Mouse (Mus musculus) left cerebral cortex, adult 2 months (tissue): ENCODE data around the gene Htra2. TPM values are rescaled to one million over a fixed set of nuclear protein-coding genes. Genes with fewer than 3 reads are reported as not detected.

Experiments
- DNase-seq, 2 experiments: peaks; one replicate each; pipeline ENCODE4 v3.0.0; 2021 to 2022; ENCODE audit warnings: low spot score in 2 of 2, mixed read lengths in 1 of 2; ENCODE audit errors: extremely low spot score in 1 of 2
- H3K27ac ChIP-seq: fragments of 200-600 bp; 2 replicates; pipeline ENCODE4 v1.8.1; 2022
- H3K4me3 ChIP-seq: fragments of 200-600 bp; 2 replicates; pipeline ENCODE4 v1.8.1; 2022
- CTCF ChIP-seq: fragments of 200-600 bp; IDR thresholded peaks from 2 replicates; pipeline ENCODE4 v1.8.1; 2022; ENCODE audit warnings: antibody characterized with exemption, mild to moderate bottlenecking, moderate library complexity
- intact Hi-C: fragments of 180-260 bp; cut with DNase I; formaldehyde crosslinking; loops from one replicate; pipeline ENCODE4 v1.15.1; 2025
- long read RNA-seq, 2 experiments: library from polyadenylated mRNA; stranded (forward); transcript quantifications; one replicate each; pipeline ENCODE4 v2.0.0; 2021; ENCODE audit warnings: borderline mapping rate in 2 of 2
- total RNA-seq, 2 experiments: library from RNA; stranded (reverse); gene quantifications; 2 replicates each; pipeline ENCODE4 v1.2.3; 2021

Htra2 gene
- total RNA-seq = 10 to 100 TPM; 42.2 to 47.0 TPM
- long read RNA-seq, experiment 1, transcript Htra2-204 (7 exons, 1,605 nt) = minor isoform, 6 of 46 reads
- long read RNA-seq, experiment 1, transcript Htra2-201 (8 exons, 1,725 nt) = major isoform, 26 of 46 reads
- long read RNA-seq, experiment 1, partial matches to known transcripts = 2 of 46 reads
- long read RNA-seq, experiment 1, other reads (novel, unspliced or antisense) = 10 of 46 reads
- long read RNA-seq, experiment 2, transcript Htra2-201 (8 exons, 1,725 nt) = major isoform, 12 of 27 reads
- long read RNA-seq, experiment 2, partial matches to known transcripts = 3 of 27 reads
- long read RNA-seq, experiment 2, other reads (novel, unspliced or antisense) = 10 of 27 reads

DNA sequence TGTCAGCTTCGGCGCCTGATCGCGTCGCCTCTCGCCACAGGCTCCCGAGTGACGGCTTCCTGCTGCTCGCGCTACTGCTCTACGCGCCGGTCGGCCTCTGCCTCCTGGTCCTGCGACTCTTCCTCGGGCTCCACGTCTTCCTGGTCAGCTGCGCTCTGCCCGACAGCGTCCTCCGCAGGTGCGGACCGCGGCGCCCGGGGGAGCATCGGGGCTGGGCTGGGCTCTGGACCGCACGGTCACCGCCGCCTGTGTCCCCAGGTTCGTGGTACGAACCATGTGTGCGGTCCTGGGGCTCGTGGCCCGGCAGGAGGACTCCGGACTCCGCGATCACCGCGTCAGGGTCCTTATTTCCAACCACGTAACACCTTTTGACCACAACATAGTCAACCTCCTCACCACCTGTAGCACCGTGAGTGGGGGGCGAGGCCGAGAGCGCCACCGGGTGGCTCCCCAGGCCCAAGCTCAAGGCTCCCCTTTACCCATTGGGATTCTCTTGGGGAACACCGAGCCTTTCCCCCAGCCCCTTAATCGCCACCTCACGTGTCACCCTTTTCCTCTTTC lies at the start of gene Htra2:
Gene Htra2, minus strand, starts transcription at position 403 of the 561 bp plus-strand sequence.
- intact Hi-C loops = loop anchor here (1.0 to 2.0 kb wide), 4 partner anchors 23 to 146 kb away; partner anchors contain the start of genes Ccdc142 and Gm42688
- TF ChIP-seq CTCF = peak; percentile 37
- H3K27ac ChIP-seq = peak within 1 kb of the TSS; percentile 84
- DNase-seq = peak in 1 of 2 experiments; percentile 56
- peak within 1 kb of the TSS; percentile 99 for H3K4me3 ChIP-seq

DNA sequence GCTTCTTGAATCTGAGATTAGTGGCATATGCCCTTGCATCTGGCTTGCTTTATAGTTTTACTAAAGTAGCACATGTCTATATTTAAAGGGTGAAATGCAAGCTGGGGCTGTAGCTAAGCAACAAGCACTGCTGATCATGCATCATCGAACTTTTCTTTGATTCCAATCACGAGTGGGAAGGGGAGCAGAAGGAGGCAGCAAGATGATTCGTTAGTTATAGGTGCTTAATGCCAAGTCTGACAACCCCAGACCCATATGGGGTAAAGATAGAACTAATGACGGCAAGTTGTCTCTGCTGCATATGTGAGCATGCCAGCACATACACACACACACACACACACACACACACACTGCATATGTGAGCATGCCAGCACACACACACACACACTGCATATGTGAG lies 49.1 kb upstream of the Htra2 start:
- TF ChIP-seq CTCF = no peak
- H3K27ac ChIP-seq = no peak overlapping the region
- H3K4me3 ChIP-seq = no peak overlapping the region
- intact Hi-C loops = no loop called here
- DNase-seq = no peak

DNA sequence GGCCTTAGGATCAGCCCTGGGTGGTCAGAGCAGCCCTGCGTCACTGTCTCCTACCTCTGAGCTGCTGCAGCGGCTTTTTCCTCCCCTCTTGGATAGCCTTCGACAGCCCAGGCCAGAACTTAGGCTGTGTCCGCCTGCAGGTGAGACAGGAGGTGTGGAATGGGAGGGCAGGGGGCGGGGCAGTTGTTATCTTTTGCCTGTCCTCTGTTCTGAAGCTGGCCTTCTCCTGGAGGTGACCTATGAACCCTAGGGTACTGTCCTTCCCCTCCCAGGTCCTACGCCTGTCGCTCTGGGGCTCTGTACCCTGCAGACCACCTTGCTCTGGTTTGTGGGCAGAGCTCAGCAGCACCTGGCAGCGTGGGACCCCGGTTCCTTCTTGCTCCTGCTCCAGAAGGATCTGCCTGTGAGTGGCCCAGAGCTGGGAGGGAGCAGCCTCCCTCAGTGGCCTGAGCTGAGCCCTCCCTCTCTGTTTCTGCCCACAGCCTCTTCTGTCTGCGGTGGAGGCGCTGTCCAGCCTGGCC lies 48.1 kb upstream of the Htra2 start:
- Histone ChIP-seq H3K27ac (peak overlapping the region; percentile 40; the same call in 1 of the 2 replicates), H3K4me3 (peak overlapping the region; percentile 72)
- intact Hi-C loops = no loop called here
- no peak for TF ChIP-seq CTCF
- no peak for DNase-seq

DNA sequence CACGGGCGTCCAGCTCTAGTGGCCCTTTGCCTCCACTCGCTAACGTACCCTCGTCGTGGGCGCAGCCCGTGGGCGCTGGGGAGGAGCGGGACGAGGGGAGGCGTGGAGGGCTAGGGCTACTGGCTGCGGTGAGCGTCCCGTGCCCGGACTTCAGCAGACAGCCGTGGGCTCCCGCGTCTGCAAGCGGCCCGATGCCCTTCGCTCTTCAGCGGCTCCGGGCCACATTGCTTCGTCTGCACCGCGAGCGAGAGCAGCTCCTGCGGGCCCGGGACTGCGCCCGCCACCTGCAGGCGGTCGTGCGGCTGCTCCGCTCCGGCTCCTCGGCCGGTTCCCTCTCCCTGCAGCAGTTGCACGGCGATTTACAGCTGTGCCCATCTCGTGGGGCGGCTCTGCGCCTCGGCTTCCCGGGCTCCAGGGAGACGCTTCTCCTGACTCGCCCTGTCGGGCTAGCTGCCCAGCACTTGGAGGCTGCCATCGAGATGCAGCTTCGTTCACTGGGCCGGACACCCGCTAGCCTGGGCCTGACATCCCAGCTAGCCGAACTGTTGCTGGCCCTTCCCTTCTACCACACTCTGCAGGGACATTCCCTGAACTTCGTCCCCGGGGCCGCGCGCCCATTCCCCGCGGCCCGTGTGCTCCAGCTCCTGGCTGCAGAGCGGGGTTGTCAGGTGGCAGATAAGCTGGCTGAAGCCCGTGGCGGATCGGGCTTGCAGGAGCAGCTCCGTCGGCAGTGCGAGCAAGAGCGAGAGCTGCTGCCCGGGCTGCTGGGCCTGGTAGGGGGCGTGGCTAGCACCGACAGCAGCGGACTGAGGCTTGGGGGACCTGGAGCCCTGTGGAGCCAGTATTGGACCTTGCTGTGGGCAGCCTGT lies 46.8 kb upstream of the Htra2 start:
- H3K27ac ChIP-seq = peak overlapping the region; percentile 90
- peak; percentile 62 to 64 for DNase-seq
- intact Hi-C loops = loop anchor here (1.0 to 2.0 kb wide), 3 partner anchors 23 to 106 kb away; partner anchors contain the start of gene Aup1
- TF ChIP-seq CTCF = peak; percentile 51
- peak overlapping the region; percentile 72 for H3K4me3 ChIP-seq

GRCm38 (mm10) chr6:83101316-83101687 lies 46.2 kb upstream of the Htra2 start, which contains the start of the genes Ccdc142 and Gm42688:
Ccdc142 (plus strand) TSS chr6:83101601.
Gm42688 (plus strand) TSS chr6:83101617.
- intact Hi-C loops = loop anchor here (1.0 to 2.0 kb wide), 3 partner anchors 23 to 105 kb away; partner anchors contain the start of gene Aup1
- Histone ChIP-seq H3K4me3 (peak within 1 kb of the TSS; percentile 72), H3K27ac (peak within 1 kb of the TSS; percentile 90)
- TF ChIP-seq CTCF = peak; percentile 49
- DNase-seq = peak; percentile 80 to 86

DNA sequence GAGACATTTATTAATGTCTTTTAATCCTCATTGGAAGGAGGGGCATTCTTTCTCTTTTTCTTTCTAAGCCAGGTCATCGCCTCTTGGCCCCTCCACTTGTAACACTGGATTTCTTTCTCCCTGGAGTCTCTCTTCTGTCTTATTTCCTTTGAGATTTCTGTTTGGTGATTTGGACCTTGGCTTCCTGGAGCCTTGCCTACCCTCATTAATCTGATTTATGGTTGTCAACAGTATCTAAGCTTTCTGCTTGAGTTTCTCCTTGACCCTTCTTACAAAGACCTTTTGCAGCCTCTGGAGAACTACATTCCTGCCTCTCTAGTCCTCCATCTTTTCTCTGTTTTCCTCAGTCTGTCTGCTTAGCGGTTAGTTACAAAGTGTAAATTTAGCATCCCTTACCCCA lies 43.3 kb upstream of the Htra2 start:
- Histone ChIP-seq H3K4me3 (no peak overlapping the region), H3K27ac (no peak overlapping the region)
- no peak for TF ChIP-seq CTCF
- DNase-seq = no peak
- intact Hi-C loops = no loop called here

DNA sequence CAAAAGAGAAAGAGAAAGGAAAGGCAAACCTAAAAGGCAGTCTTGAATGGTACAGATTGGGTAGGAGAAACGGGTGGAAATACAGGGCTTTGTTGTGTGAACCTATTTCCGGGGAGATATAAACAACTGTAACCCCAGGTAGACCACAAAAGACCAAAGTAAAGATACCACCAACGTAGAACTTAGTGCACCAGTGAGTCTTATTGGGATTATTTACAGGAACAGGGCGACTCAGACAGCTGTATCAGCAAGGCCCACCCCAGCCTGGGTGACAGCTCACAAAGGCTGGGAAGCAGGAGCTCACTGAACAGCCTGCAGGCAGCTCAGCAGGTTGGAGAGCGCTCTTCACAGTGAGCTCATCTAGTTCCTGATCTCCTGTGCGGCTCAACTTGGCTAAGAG lies 40.9 kb upstream of the Htra2 start:
- no peak for DNase-seq
- intact Hi-C loops = no loop called here
- TF ChIP-seq CTCF = no peak
- Histone ChIP-seq H3K4me3 (no peak overlapping the region), H3K27ac (no peak overlapping the region)

GRCm38 (mm10) chr6:83092416-83093127 lies 37.5 kb upstream of the Htra2 start:
- Histone ChIP-seq H3K4me3 (no peak overlapping the region), H3K27ac (no peak overlapping the region)
- DNase-seq = no peak
- intact Hi-C loops = no loop called here
- no peak for TF ChIP-seq CTCF

- DNase-seq = no peak
- Histone ChIP-seq H3K27ac (no peak overlapping the region), H3K4me3 (peak overlapping the region; percentile 23; the same call in 1 of the 2 replicates)
- no peak for TF ChIP-seq CTCF
- intact Hi-C loops = no loop called here
Observed at GRCm38 (mm10) chr6:83087926-83088260, 32.8 kb upstream of the Htra2 start.

DNA sequence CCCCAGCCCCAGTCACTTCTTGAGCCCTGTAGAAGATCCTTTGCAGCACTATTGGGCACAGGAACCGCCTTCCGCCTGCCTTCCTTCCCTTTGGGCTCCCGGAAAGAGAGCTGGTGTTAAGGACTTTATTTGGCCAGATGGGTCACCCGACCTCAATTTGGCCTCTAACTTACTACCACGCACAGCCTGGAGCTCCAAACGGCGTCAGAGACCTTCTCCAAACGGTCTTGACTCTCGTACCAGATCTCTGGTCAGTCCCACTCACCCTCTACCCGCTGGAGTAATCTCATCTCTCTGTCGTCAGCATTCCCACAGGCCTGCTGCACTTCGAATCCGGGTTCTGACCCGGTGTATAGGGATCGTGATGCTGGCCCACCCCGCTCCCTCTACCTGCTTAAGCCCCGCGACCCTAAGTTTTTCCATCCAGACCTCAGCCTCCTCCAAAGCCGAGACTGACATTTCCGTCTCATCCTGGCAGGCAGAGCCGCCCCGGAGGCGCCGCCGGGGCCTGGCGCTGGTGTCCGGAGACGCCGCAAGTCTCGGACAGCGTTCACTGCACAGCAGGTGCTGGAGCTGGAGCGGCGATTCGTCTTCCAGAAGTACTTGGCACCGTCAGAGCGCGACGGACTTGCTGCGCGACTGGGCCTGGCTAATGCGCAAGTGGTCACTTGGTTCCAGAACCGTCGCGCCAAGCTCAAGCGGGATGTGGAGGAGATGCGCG lies 32.3 kb upstream of the Htra2 start:
- intact Hi-C loops = no loop called here
- TF ChIP-seq CTCF = no peak
- no peak for DNase-seq
- Histone ChIP-seq H3K27ac (no peak overlapping the region), H3K4me3 (peak overlapping the region; percentile 23; the same call in 1 of the 2 replicates)
